Comparison of ENCODE assay signal across 8 mouse cellular contexts in genomic region chr7:142285130-142285835, GRCm38 (mm10). TPM values are rescaled to one million over a fixed set of nuclear protein-coding genes. Genes with fewer than 3 reads are reported as not detected.
A peak's percentile ranks its signal among the peaks of the same experiment; 100 is the strongest.
DNase-seq lines count a peak whose midpoint lies in the region; ATAC-seq and TF ChIP-seq lines count a peak whose summit lies in the region.

No protein-coding gene starts in this region.

- peak; percentile 62 for DNase-seq in 416B (ENCODE audit: low read depth)
- peak; percentile 40 for DNase-seq in forebrain, embryonic 10.5 days (ENCODE audit: extremely low spot score, low spot score)
- no peak for DNase-seq in hindbrain, embryonic 11.5 days (ENCODE audit: low spot score)
- DNase-seq in layer of hippocampus, postnatal 14 days (ENCODE audit: low spot score in 2 of 2), result peak; percentile 23 to 32
- peak; percentile 40 for DNase-seq in lung, postnatal 14 days
- peak; percentile 25 for DNase-seq in right cerebral cortex, postnatal 4 days
- no peak for DNase-seq in thymus, postnatal 10 days (ENCODE audit: low spot score in 2 of 2)

- TF ChIP-seq POLR2A in bone marrow macrophage, adult 2 months (IDR thresholded peaks at IDR 0.05; ENCODE audit: borderline replicate concordance, low read depth, low read length), result no peak

- H3K36me3 ChIP-seq in forebrain, embryonic 10.5 days (replicated peaks), result no peaks in the 10 kb centered on the region
- H3K36me3 ChIP-seq in hindbrain, embryonic 11.5 days (ENCODE audit: control insufficient read depth, insufficient read depth, low read length), result no peaks in the 10 kb centered on the region

- TF ChIP-seq CTCF in bone marrow macrophage, adult 2 months (IDR thresholded peaks at IDR 0.05; ENCODE audit: low read depth, low read length), result no peak

- H3K4me3 ChIP-seq in bone marrow macrophage, adult 2 months (ENCODE audit: insufficient read depth, low read length), result peak overlapping the region; percentile 66; the same call in 1 of the 2 replicates
- H3K4me3 ChIP-seq in forebrain, embryonic 10.5 days, result peak overlapping the region; percentile 66
- peak overlapping the region; percentile 45; the same call in 1 of the 2 replicates for H3K4me3 ChIP-seq in hindbrain, embryonic 11.5 days (ENCODE audit: low read depth, low read length)

- H3K4me1 ChIP-seq in bone marrow macrophage, adult 2 months (ENCODE audit: control insufficient read depth, insufficient read depth, low read length), result 0 out of 2 replicates have a peak, but pooled peaks cover 2% of the 10 kb centered on the region
- H3K4me1 ChIP-seq in forebrain, embryonic 10.5 days, result peaks cover 22% of the 10 kb centered on the region
- H3K4me1 ChIP-seq in hindbrain, embryonic 11.5 days (replicated peaks; ENCODE audit: control insufficient read depth, insufficient read depth, low read length), result no peaks in the 10 kb centered on the region

- peak overlapping the region; percentile 21 for H3K9ac ChIP-seq in hindbrain, embryonic 11.5 days (ENCODE audit: low read depth, low read length)

- WGBS in forebrain, embryonic 10.5 days, result 20% methylated on average over 23 of the region's 23 CpGs
- WGBS in hindbrain, embryonic 11.5 days, result 25% methylated on average over 23 of the region's 23 CpGs

- H3K9me3 ChIP-seq in forebrain, embryonic 10.5 days, result no peaks in the 10 kb centered on the region
- no peaks in the 10 kb centered on the region for H3K9me3 ChIP-seq in hindbrain, embryonic 11.5 days (ENCODE audit: control insufficient read depth, low read length)

- H3K27me3 ChIP-seq in forebrain, embryonic 10.5 days (ENCODE audit: poor library complexity, severe bottlenecking), result peaks cover 39% of the 10 kb centered on the region
- peaks cover 9% of the 10 kb centered on the region for H3K27me3 ChIP-seq in hindbrain, embryonic 11.5 days (ENCODE audit: control insufficient read depth, insufficient read depth, low read length)

- H3K27ac ChIP-seq in bone marrow macrophage, adult 2 months (ENCODE audit: insufficient read depth, low read depth, low read length), result no peak overlapping the region
- peak overlapping the region; percentile 89 for H3K27ac ChIP-seq in forebrain, embryonic 10.5 days
- H3K27ac ChIP-seq in hindbrain, embryonic 11.5 days (ENCODE audit: low read depth, low read length), result no peak overlapping the region

- peak overlapping the region; percentile 74 for H3K4me2 ChIP-seq in hindbrain, embryonic 11.5 days (replicated peaks; ENCODE audit: low read depth, low read length)

- ATAC-seq in hindbrain, embryonic 11.5 days (ENCODE audit: low FRiP score), result peak; percentile 76

RNA-seq across cellular contexts. Expression of gene Gm4559, which starts 11.1 kb away (rescaled TPM):
- polyA plus RNA-seq in bone marrow macrophage, adult 2 months (2012; ENCODE audit: insufficient read depth, insufficient read length, missing spikeins), result not detected in 2 replicates
- not detected in 2 replicates for polyA plus RNA-seq in forebrain, embryonic 10.5 days (2016; fragmentation: Nextera tagmentation; extraction: Ambion mirVana)
- polyA plus RNA-seq in hindbrain, embryonic 11.5 days (2014; fragmentation: Nextera tagmentation; extraction: Ambion mirVana), result not detected in 2 replicates
- total RNA-seq in layer of hippocampus, postnatal 14 days (2021), result not detected

RNA-seq across cellular contexts. Expression of gene Krtap5-1, which starts 11.6 kb away (rescaled TPM):
- not detected in 2 replicates for polyA plus RNA-seq in bone marrow macrophage, adult 2 months (2012; ENCODE audit: insufficient read depth, insufficient read length, missing spikeins)
- not detected in 2 replicates for polyA plus RNA-seq in forebrain, embryonic 10.5 days (2016; fragmentation: Nextera tagmentation; extraction: Ambion mirVana)
- polyA plus RNA-seq in hindbrain, embryonic 11.5 days (2014; fragmentation: Nextera tagmentation; extraction: Ambion mirVana), result not detected in 2 replicates
- total RNA-seq in layer of hippocampus, postnatal 14 days (2021), result not detected

RNA-seq across cellular contexts. Expression of gene Krtap5-4, which starts 18.1 kb away (rescaled TPM):
- not detected in 2 replicates for polyA plus RNA-seq in bone marrow macrophage, adult 2 months (2012; ENCODE audit: insufficient read depth, insufficient read length, missing spikeins)
- polyA plus RNA-seq in forebrain, embryonic 10.5 days (2016; fragmentation: Nextera tagmentation; extraction: Ambion mirVana), result not detected in 2 replicates
- not detected in 2 replicates for polyA plus RNA-seq in hindbrain, embryonic 11.5 days (2014; fragmentation: Nextera tagmentation; extraction: Ambion mirVana)
- total RNA-seq in layer of hippocampus, postnatal 14 days (2021), result not detected

RNA-seq across cellular contexts. Expression of gene Gm2431, which starts 27.1 kb away (rescaled TPM):
- not detected in 2 replicates for polyA plus RNA-seq in bone marrow macrophage, adult 2 months (2012; ENCODE audit: insufficient read depth, insufficient read length, missing spikeins)
- polyA plus RNA-seq in forebrain, embryonic 10.5 days (2016; fragmentation: Nextera tagmentation; extraction: Ambion mirVana), result not detected in 2 replicates
- polyA plus RNA-seq in hindbrain, embryonic 11.5 days (2014; fragmentation: Nextera tagmentation; extraction: Ambion mirVana), result not detected in 2 replicates
- total RNA-seq in layer of hippocampus, postnatal 14 days (2021), result not detected

RNA-seq across cellular contexts. Expression of gene Gm40460, which starts 44.4 kb away (rescaled TPM):
- not detected in 2 replicates for polyA plus RNA-seq in bone marrow macrophage, adult 2 months (2012; ENCODE audit: insufficient read depth, insufficient read length, missing spikeins)
- not detected in 2 replicates for polyA plus RNA-seq in forebrain, embryonic 10.5 days (2016; fragmentation: Nextera tagmentation; extraction: Ambion mirVana)
- not detected in 2 replicates for polyA plus RNA-seq in hindbrain, embryonic 11.5 days (2014; fragmentation: Nextera tagmentation; extraction: Ambion mirVana)
- not detected for total RNA-seq in layer of hippocampus, postnatal 14 days (2021)

Comparison
In these comparisons a context has a peak if more than half of its experiments do, and no peak if none do; other contexts are left out.
1. DNase-seq: peak in 416B (single experiment), forebrain, embryonic 10.5 days (single experiment), layer of hippocampus, postnatal 14 days (2 of 2), lung, postnatal 14 days (single experiment) and right cerebral cortex, postnatal 4 days (single experiment); none in hindbrain, embryonic 11.5 days (single experiment) and thymus, postnatal 10 days (0 of 2).
2. Peak in every context shown above with its lines, with median percentiles within 50 percentile points of each other: H3K4me3 ChIP-seq.